ENCODE assay signal across 8 mouse cellular contexts in genomic region chr3:41285336-41285735, GRCm38 (mm10).
DNase-seq lines count a peak whose midpoint lies in the region; ATAC-seq lines count a peak whose summit lies in the region.

No protein-coding gene starts in this region.

- intact Hi-C loops in gastrocnemius, postnatal 14 days (cut with DNase I; ENCODE audit: low total_unique reads): no loop called here

- no peak for ATAC-seq in lung, embryonic 15.5 days (ENCODE audit: borderline replicate concordance, extremely low read depth, low FRiP score, low TSS enrichment)
- peak; percentile 34; the same call in 1 of the 2 replicates for ATAC-seq in intestine, embryonic 15.5 days
- ATAC-seq in erythroid progenitor cell, adult 5-6 weeks (replicated peaks; ENCODE audit: low FRiP score, poor library complexity, severe bottlenecking): no peak

- H3K9ac ChIP-seq in lung, embryonic 15.5 days: no peak overlapping the region
- no peak overlapping the region for H3K9ac ChIP-seq in intestine, embryonic 15.5 days

- DNase-seq in gastrocnemius, postnatal 14 days: peak; percentile 23
- DNase-seq in gastrocnemius, postnatal 10 days: no peak
- DNase-seq in lung, adult 18-20 months: no peak
- peak; percentile 39 for DNase-seq in skeletal muscle tissue, adult 2 months (ENCODE audit: low read depth, low spot score)
- DNase-seq in cerebellum, postnatal 4 days (ENCODE audit: low spot score in 2 of 2): no peak

- H3K36me3 ChIP-seq in lung, embryonic 15.5 days: no peaks in the 10 kb centered on the region
- no peaks in the 10 kb centered on the region for H3K36me3 ChIP-seq in intestine, embryonic 15.5 days

- 50% methylated on average over 5 of the region's 5 CpGs for WGBS in lung, embryonic 15.5 days
- 44% methylated on average over 5 of the region's 5 CpGs for WGBS in intestine, embryonic 15.5 days

- no peak overlapping the region for H3K4me2 ChIP-seq in lung, embryonic 15.5 days
- peak overlapping the region; percentile 39 for H3K4me2 ChIP-seq in intestine, embryonic 15.5 days (replicated peaks)

- no peaks in the 10 kb centered on the region for H3K9me3 ChIP-seq in lung, embryonic 15.5 days
- H3K9me3 ChIP-seq in intestine, embryonic 15.5 days: no peaks in the 10 kb centered on the region

- peak overlapping the region; percentile 49; the same call in 1 of the 2 replicates for H3K27ac ChIP-seq in lung, embryonic 15.5 days
- peak overlapping the region; percentile 72 for H3K27ac ChIP-seq in intestine, embryonic 15.5 days

- peaks cover 9% of the 10 kb centered on the region; the same call in 1 of the 2 replicates for H3K27me3 ChIP-seq in lung, embryonic 15.5 days
- H3K27me3 ChIP-seq in intestine, embryonic 15.5 days (replicated peaks): no peaks in the 10 kb centered on the region

- H3K4me3 ChIP-seq in lung, embryonic 15.5 days: no peak overlapping the region
- no peak overlapping the region for H3K4me3 ChIP-seq in intestine, embryonic 15.5 days (replicated peaks)

- peaks cover 30% of the 10 kb centered on the region for H3K4me1 ChIP-seq in lung, embryonic 15.5 days
- H3K4me1 ChIP-seq in intestine, embryonic 15.5 days (replicated peaks): peaks cover 18% of the 10 kb centered on the region

Comparison
In these comparisons a context has a peak if more than half of its experiments do, and no peak if none do; other contexts are left out.
1. DNase-seq: peak in gastrocnemius, postnatal 14 days (single experiment) and skeletal muscle tissue, adult 2 months (single experiment); none in gastrocnemius, postnatal 10 days (single experiment), lung, adult 18-20 months (0 of 2) and cerebellum, postnatal 4 days (0 of 2).